Mouse (Mus musculus) c-Kit-positive CD71-positive TER-119-negative erythroid progenitor cells, embryonic 14.5 days (primary cell): ENCODE measurements around the gene Dexi.

ENCODE experiments used
- DNase-seq: peaks from one replicate; pipeline ENCODE4 v3.0.0-alpha.2; 2013; ENCODE audit warnings: low read depth

Gene Dexi

DNA sequence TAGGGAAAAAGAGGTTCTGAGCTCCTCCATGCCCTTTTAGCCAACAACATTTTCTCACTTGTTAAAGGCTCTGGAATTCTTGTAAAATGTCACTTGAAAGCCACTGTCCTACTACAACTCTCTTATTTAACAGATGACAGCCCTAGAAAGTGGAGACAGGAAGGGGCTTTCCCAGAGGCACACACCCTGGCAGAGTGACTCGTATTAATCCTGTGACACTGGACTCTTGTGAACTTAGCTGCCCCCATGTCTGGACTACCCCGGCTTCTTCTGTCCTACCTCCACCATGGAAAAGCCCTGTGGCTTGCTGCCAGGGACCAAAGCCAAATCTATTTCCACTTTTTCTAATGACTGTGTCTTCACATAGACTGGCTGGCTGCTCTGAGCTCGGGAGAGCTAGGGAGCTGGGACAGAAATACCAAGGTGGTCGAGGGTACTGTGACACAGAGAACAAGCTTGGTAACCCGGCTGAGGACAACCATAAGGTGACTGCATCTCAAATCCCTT is 44.7 kb downstream of the Dexi start:
- DNase-seq, result no peak

DNA sequence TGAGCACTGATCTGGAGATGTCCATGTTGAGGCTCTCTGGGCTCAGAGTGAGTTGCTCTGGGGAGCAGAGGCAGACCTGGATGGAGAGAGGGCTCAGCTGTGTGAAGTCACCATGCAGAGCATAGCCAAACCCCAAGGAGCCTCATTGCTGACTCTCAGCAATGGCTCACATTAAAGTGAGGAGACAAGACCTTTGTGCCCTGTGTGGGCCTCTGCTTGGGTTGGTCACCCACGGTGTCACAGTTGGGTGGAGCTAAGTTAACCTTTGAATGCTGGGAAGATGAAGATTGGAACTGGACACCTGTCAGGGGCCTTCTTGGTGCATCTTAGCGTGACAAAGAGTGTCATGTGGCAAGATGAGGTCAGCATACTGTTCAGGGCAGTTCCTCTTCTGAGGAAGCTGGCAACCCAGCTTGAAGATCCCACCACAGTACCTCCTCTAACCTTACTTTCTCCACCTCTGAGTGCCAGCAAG is 47.0 kb downstream of the Dexi start:
- no peak for DNase-seq

DNA sequence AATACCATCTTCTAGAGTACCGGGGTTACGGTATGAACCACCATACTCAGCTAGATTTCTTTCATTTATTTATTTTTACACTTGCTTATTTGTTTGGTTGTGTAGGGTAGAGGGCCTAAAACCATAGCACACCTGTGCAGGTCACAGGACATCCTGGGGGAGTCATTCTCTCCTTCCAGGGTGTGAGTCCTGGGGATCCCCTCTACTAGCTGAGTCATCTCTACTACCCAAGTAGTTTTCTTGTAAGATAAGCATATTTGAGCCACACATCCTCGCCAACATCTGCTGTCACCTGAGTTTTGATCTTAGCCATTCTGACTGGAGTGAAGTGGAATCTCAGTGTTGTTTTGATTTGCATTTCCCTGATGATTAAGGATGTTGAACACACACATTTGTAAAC is 50.3 kb downstream of the Dexi start:
- no peak for DNase-seq

DNA sequence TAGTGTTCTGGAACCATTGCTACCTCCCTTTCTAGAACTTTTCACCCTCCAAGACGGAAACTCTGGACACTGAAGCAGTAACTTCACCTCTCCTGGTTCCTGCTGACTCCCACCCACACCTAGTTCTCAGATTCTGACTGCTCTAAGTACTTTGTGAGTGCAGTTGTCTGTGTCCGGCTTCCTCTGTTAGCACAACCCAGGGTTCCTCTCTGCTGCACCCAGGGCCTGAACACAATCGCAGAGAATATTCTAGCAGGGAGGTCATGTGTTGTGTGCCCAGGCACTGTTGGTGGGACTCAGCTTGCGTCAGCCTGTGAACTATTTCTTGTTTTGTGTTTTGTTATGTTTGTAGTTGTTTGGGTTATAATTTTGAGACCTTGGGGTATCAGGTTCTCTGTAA is 51.1 kb downstream of the Dexi start:
- DNase-seq, result no peak

DNA sequence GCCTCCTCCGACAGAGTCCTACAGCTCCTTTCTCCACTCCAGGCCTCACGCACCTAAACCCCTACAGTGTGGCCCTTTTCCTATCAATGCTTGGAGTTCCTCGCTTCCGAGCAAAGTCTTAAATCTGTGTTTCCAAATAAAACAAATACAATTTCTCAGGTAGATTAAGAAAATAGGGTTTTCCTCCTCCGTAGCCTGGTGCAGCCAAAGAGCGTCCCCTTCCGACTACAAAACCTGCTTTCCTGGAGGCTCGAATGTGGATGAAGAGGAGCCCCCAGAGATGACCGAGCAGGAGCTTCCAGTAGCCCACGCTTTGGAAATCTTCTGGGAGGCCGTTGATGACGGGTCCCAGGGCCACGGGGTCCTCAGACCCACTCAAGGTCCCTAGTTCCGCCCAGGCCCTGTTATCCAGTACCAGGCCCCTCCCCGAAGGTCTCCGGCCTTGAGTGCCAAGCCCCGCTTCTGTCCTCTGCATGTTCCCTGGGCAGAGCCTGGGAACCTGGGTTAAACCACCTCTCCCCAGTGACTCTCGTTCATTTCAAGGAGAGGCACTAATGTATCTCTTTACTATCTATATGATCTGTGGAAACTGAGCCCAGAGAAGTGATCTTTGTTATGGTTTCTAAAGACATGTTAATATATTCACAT is 52.2 kb downstream of the Dexi start:
- no peak for DNase-seq

DNA sequence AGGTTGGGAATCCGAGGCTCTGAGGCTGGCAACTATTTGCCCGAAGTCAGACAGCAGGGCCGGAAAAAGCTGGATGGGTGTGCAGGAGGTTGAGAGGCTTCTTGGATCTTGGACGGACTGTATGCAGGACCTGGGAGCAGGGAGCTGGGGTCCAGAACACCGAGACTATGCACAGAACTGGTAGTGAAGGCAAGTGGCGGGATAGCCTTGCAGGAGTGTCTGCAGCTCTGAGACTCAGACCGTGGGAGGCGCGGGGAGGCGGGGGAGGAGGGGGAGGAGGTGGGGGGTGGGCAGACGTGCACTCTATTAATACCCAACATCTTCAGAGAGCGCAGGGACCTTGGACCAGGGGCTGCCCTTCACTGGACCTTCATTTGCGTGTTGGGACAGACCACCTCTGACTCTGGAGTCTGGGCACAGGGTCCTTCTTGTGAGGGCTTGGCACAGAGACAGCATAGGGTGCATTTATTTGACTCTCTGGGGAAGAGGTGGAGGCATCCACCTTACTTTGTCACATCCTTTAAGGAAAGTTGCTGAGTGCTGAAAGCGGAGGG is 52.9 kb downstream of the Dexi start:
- DNase-seq, result no peak

DNA sequence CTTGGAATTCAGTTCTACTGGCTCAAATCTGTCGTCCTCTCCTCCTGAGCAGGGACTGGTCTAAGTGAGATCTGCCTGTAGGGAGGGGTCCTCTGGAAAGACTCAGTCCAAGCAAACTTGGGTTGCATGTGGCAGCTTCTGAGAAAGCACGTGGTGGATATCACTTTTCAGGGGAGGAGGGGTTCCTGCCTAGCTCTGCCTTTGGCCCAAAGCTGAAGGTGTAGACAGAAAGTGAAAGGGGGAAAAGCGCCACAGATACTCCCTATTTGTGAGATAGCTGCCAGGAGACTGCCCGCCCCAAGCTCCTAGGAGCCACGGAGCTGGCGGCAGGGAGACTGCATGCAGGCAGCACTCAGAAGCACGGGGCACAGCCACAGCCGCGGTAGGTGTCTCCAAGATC is 53.4 kb downstream of the Dexi start:
- DNase-seq, result no peak

DNA sequence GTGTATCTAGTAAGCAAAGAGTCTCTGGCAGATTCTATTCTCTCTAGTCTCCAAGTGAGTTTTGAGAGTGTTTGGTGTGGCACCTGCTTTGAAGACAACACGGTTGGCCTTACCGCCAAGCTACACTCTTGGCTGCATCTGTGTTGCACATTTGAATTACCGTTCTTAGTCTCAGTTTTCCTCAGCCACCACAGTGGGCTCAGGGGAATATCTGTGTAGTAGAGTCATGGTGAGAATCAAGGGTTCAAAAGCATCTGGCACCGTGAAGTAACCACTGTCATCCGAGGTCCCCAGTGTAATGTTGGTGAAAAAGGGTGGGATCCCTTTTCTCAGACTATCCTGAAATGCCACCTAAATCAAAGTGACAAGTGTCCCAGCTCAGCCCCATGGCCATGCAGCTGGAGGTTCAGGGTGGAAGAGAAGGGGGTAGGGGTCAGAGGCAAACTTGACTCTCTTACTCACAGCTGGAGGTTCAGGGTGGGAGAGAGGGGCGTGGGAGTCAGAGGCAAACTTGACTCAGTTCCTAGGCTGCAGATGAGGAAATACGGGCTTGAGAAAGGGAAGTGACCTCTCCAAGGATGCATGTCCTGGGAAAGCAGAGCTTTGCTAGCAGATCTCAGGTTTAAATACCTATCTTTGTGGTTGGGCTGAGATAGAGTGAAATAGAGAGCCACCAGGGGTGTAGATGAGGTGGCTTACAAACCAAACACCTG is 53.9 kb downstream of the Dexi start:
- no peak for DNase-seq

DNA sequence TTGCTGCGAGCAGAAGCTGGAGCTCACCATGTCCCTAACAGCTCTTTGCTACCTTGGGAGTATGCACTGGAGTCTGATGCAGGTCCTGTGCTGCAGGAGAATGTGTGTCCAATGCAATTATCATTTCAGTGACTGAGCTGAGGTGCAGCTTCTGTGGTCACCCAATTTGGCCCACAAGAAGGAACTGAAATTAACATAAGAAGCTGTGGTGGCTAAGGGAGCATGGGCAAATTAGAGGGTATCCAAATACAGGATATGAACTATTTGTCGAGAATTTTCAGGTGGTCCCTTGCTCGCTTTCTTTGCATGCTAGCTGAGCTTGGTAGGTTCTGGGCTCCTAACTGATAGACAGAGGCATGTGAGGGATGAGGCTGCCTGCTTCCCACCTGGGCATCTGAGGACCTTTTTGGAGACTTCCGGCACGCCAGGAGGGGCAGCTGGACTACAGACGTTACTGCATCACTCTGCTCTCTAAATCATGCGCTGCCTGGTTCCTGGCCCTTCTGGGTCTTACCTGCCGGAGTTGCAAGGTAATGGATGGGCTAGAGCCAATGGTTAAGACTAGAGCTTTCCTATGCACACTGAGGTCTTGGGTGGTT is 54.9 kb downstream of the Dexi start:
- DNase-seq, result no peak

DNA sequence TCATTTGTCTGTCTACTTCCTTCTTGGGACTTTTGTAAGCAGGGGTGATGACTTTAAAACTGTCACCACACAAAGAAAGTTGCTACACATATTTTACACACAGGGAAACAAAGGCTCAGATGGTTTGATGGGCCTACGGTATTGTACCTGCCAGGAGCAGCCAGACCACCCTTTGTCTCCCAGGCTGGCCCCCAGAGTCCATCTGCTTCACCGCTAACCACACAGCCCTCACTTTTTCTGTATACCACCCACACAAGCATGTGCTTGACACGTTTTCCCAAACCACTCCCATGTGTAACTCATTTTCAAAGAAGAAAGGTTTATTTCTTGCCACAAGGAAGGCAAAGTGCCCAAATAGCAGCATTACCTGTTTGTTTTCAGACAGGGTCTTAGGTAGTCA is 55.9 kb downstream of the Dexi start:
- no peak for DNase-seq

DNA sequence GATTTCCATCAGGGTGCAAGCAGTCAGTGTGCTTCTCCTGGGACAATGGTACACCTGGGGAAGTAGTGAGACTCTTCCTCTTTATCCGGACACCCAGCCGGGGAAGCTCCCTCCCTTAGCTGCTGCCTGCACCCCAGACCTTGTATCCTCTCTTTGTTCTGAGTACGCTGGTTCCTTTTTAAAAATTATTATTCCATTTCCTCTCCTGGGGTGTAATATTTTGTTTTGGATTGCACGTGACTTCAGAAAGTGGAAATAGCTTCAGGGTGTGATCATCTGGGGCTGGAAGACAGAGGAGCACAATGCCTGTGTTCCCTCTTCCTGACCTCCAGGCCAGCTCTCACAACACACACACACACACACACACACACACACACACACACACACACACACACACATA is 60.5 kb downstream of the Dexi start:
- no peak for DNase-seq

DNA sequence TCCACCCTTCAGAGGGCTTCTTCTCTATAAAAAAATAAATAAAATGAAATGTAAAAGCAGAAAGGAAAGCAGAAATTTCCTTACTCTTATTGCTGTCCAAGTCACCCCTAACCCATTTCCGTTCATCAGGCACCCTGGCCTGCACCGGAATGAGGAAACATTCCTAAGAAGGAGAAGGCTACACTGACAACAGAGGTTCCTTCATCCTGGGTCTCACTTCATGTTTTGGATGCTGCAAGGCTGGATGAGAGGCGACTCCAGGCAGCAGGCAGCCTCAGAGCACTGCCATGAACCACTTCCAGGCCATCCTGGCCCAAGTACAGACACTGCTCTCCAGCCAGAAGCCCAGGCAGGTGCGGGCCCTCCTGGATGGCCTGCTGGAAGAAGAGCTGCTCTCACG is 63.0 kb downstream of the Dexi start, which contains the start of gene Ciita:
Gene Ciita (plus strand): TSS at position 203 of the 400 bp plus-strand sequence.
- no peak for DNase-seq

DNA sequence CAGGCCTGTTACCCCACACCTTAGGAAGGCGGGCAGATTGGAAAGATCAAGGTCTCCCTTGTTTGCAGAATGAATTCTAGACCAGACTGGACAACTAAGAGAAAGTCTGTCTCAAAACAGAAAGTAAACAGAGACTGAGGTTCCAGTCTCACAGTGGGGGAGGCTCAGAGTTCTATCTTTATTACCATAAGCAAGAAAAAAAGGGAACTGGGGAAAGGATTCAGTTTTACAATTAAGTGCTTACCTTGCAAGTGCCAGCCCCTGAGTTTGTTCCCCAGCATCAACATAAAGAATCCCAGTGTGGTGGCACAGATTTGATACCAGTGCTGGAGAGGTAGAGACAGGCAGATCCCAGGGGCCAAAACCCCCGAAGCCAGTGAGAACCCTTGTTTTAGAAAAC is 66.9 kb downstream of the Dexi start:
- DNase-seq, result no peak

DNA sequence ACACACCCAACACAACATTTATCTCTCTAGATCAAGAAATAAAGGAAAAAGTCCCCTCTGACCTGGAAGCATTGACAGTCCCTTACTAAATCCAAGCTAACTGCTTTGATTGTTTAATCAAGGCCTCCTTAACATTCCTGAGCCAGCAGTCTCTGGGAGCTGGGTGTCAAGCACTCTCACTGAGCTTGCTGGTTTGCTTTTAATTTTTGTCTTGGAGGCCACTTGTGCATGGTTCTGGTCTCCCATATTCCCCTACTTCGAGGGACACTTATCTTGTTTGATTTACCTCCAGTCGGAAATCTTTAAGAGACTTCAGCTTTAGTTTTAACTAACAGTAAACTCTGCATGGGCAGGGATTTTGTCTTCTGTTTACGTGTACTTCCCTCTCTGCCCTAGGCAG is 67.9 kb downstream of the Dexi start:
- DNase-seq, result no peak

DNA sequence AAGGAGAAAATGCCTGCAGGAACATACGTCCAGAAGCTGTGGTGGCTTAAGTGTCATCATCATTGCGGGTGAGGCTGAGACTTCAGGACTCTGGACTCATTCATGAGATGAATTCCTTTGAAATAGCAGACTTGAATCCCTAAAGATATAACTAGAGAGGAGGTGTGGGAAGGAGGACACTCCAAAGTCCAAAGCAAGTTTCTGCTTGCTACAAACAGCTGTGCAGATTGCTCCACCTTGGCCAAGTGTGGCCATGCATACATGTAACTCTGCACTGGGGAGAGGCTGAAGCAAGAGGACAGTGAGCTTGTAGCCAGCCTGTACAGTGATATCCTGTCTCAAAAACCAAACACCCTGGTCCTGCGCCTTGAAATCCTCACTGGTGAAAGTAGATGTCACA is 70.9 kb downstream of the Dexi start:
- no peak for DNase-seq

DNA sequence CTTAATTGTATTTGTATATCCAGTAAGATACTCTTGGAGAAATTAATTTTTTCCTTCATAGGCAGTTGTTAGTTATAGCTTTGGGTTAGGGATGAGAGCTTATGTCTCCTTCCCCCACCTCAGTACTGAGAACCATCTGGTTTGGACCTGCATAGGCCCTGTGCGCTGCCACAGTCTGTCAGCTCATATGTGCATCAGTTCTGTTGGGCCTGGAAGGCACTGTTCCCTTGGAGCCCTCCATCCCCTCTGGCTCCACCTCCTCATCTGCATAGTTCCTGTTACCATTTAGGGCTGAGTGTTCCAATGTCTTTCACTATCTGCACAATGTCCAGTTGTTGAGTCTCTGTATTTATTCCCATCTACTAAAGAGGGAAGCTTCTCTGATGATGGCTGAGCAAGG is 74.7 kb downstream of the Dexi start:
- no peak for DNase-seq

DNA sequence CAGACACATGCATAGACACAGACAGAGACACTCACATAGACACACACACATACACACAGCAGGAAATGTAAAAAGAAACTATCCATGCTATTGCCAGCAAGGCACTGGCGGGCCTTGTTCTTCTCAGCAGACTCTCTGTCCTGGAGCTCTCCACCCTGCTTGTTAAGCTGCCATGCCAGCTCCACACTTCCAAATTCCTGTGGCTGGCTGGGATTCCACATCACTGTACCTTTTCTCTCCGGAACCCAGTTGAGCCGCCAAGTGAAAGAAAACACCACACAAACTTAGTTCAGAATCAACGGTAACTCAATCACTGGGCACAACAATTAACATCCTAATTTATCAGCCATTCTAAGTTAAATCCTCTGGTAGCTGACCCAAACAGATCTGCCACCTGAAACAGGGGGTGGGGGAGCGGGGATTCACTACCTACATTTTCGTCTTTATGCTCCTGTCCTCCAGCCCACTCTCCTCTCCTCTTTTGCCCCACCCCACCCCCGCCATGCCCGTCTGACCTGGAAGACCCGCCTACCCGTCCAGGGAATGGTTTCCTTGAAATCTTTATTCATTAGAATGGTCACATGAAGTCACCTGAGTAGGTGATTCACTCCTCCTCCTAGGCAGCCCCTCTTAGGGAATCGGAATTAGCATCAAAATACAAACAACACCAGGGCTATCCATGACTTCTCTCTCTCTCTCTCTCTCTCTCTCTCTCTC is 75.3 kb downstream of the Dexi start:
- no peak for DNase-seq

DNA sequence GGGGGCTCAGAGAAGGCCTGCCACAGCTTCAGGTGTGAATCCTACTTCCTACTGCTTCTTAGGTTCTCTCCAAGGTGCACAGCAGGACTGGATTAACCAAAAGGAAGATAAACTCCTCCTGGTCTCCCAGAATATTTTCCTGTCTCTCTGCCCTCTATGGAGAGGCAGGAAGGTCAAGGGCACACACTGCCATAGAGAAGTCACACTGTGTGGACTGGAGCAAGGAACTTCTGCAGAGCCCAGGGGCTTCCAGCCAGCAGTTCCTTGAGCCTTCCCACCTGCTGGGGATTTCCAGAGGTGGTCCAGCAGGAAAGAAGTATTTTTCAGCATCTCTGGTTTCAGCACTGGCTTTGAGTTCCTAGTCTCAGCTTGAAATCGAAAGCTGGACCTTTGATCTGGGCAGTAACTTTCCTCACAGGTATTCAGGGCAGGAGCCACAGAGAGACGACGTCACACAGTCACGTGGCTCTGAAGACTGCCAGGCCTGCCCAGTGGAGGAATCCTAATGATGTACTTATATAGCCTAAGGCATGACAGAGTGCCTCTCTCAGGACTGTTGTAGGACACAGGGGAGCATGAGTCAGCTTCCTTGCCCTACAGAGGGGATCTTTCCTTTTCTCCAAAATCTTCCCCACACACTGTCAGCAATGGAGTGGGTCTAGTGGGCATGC is 77.7 kb downstream of the Dexi start:
- no peak for DNase-seq

DNA sequence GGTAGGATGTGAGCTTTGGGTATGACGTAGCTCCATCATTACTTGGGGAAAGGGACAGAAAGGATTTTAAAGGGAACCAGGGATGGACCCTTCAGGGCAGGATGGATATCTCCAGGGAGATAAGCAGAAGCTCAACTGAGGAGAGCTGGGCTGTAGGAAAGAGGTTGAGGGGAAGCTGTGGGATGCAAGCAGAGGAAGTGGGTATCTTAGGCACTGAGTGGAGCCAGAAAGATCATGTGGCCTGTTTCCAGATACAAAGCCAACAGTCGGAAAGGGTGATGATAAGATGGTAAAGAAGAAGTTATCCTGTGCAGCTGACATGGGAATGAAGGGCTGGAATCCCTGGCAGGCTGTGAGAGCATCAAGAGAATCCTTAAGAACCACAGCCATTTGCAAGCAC is 81.7 kb downstream of the Dexi start:
- DNase-seq, result no peak

DNA sequence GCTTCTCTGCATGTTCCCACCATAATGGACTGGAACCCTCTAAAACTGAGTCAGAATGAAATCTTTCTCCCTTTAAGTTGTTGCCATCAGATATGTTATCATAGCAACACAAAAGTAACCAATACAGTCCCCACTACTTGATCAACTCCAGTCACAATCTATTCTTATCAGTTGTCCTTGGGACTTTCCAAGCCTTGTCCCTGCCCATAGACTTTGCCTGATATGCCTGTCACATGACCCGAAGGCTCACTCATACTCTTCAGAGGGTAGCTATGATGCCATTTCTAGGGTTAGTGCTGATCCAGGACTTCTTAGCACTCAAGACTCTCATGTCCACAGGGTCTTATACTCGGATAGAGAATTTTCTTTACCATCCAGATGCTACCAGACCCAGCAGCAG is 82.7 kb downstream of the Dexi start:
- DNase-seq, result no peak

DNA sequence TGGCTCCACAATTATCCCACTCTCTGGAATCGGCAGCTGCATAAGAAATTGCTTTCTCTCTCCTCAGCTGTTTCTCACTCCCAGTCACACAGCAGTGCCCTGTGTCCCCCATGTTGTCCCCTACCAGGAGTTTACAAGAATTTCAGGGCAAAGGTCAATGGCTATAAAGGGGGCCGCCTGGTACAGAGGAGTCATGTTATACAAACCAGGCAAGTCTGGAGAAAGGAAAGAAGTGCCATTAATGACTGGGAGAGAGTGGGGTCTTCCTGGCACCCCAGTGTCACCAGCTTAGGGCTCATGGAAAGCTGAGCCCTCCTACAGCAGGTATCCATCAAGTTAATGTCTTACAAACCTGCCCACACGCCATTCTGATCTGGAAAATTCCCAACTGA is 88.3 kb downstream of the Dexi start:
- DNase-seq, result no peak
